Comparison of ENCODE assay signal across 23 mouse cellular contexts in genomic region chr2:118620101-118620500, GRCm38 (mm10). TPM values are rescaled to one million over a fixed set of nuclear protein-coding genes. Genes with fewer than 3 reads are reported as not detected.
DNase-seq lines count a peak whose midpoint lies in the region; ATAC-seq lines count a peak whose summit lies in the region.
"Had no signal": no experiment of that assay in that cellular context is flagged by ENCODE, and none has a peak within 500 bp of the region (broad histone marks: within the 10 kb centered on the region; RNA-seq: fewer than 3 reads in every experiment).

No protein-coding gene starts in this region.

- no peak overlapping the region for H3K4me2 ChIP-seq in midbrain, embryonic 11.5 days
- no peak overlapping the region for H3K4me2 ChIP-seq in hindbrain, embryonic 14.5 days (replicated peaks)
- H3K4me2 ChIP-seq: embryonic facial prominence, embryonic 12.5 days; forebrain, embryonic 12.5 days had no signal

- no peaks in the 10 kb centered on the region for H3K9me3 ChIP-seq in midbrain, embryonic 11.5 days (ENCODE audit: control insufficient read depth, low read length)
- H3K9me3 ChIP-seq in hindbrain, embryonic 14.5 days (ENCODE audit: control insufficient read depth, low read length), result no peaks in the 10 kb centered on the region
- H3K9me3 ChIP-seq: embryonic facial prominence, embryonic 10.5 days; embryonic facial prominence, embryonic 12.5 days; forebrain, embryonic 10.5 days; forebrain, embryonic 12.5 days had no signal

- ATAC-seq in midbrain, embryonic 11.5 days (ENCODE audit: low FRiP score), result no peak
- ATAC-seq in hindbrain, embryonic 14.5 days (ENCODE audit: low FRiP score), result no peak
- ATAC-seq: forebrain, embryonic 14.5 days; forebrain, embryonic 16.5 days had no signal

- H3K27me3 ChIP-seq in midbrain, embryonic 11.5 days (ENCODE audit: control insufficient read depth, insufficient read depth, low read length), result no peaks in the 10 kb centered on the region
- no peaks in the 10 kb centered on the region for H3K27me3 ChIP-seq in hindbrain, embryonic 14.5 days (ENCODE audit: control insufficient read depth, insufficient read depth, low read length)
- H3K27me3 ChIP-seq: embryonic facial prominence, embryonic 12.5 days; forebrain, embryonic 12.5 days had no signal

- no peaks in the 10 kb centered on the region for H3K4me1 ChIP-seq in midbrain, embryonic 11.5 days (ENCODE audit: control insufficient read depth, insufficient read depth, low read length)
- H3K4me1 ChIP-seq in hindbrain, embryonic 14.5 days (replicated peaks; ENCODE audit: control insufficient read depth, insufficient read depth, low read length), result no peaks in the 10 kb centered on the region
- H3K4me1 ChIP-seq: embryonic facial prominence, embryonic 10.5 days; embryonic facial prominence, embryonic 12.5 days; forebrain, embryonic 10.5 days; forebrain, embryonic 12.5 days had no signal

- H3K27ac ChIP-seq in midbrain, embryonic 11.5 days (ENCODE audit: low read depth, low read length), result no peak overlapping the region
- H3K27ac ChIP-seq in hindbrain, embryonic 14.5 days, result no peak overlapping the region
- H3K27ac ChIP-seq: embryonic facial prominence, embryonic 10.5 days; embryonic facial prominence, embryonic 12.5 days; forebrain, embryonic 10.5 days; forebrain, embryonic 12.5 days had no signal

- DNase-seq in heart, adult 11 months, result peak; percentile 28
- DNase-seq in heart, postnatal 4 days, result no peak
- peak; percentile 56 for DNase-seq in ES-CJ7 (ENCODE audit: low read depth, low spot score)
- DNase-seq in ZHBTc4 (ENCODE audit: low read depth, low spot score), result peak; percentile 40
- DNase-seq in midbrain, embryonic 11.5 days (ENCODE audit: low spot score, missing footprints), result no peak
- no peak for DNase-seq in hindbrain, embryonic 14.5 days (ENCODE audit: low spot score)
- no peak for DNase-seq in heart, adult 18-20 months
- DNase-seq: adrenal gland, adult 2 months; adrenal gland, postnatal 10 days; adrenal gland, postnatal 25 days; cerebellum, adult 11 months; cerebellum, adult 18-20 months; cerebellum, adult 8-10 months; cerebellum, adult 9-11 months; cerebellum, postnatal 14 days; cerebellum, postnatal 36 days had no signal

- 84% methylated on average over 2 of the region's 2 CpGs for WGBS in midbrain, embryonic 11.5 days
- WGBS in hindbrain, embryonic 14.5 days, result 59% methylated on average over 2 of the region's 2 CpGs

- peaks cover 25% of the 10 kb centered on the region for H3K36me3 ChIP-seq in midbrain, embryonic 11.5 days (ENCODE audit: control insufficient read depth, insufficient read depth, low read length)
- peaks cover 8% of the 10 kb centered on the region; the same call in 1 of the 2 replicates for H3K36me3 ChIP-seq in hindbrain, embryonic 14.5 days (replicated peaks; ENCODE audit: control insufficient read depth, insufficient read depth)

- H3K9ac ChIP-seq in midbrain, embryonic 11.5 days (ENCODE audit: low read length), result no peak overlapping the region
- H3K9ac ChIP-seq in hindbrain, embryonic 14.5 days, result no peak overlapping the region
- H3K9ac ChIP-seq: embryonic facial prominence, embryonic 12.5 days; forebrain, embryonic 12.5 days had no signal

- no peak overlapping the region for H3K4me3 ChIP-seq in midbrain, embryonic 11.5 days (ENCODE audit: low read depth, low read length)
- H3K4me3 ChIP-seq in hindbrain, embryonic 14.5 days (replicated peaks; ENCODE audit: low read length), result no peak overlapping the region
- H3K4me3 ChIP-seq: embryonic facial prominence, embryonic 10.5 days; embryonic facial prominence, embryonic 12.5 days; erythroblast, embryonic 14.5 days; forebrain, embryonic 10.5 days; forebrain, embryonic 12.5 days had no signal

RNA-seq across cellular contexts. Expression of gene Bub1b, which starts 22.1 kb away (rescaled TPM):
- total RNA-seq in heart, postnatal 4 days (2021), result 10 to 100 TPM; 39.5 to 50.3 TPM
- polyA plus RNA-seq in midbrain, embryonic 11.5 days (2014; fragmentation: Nextera tagmentation; extraction: Ambion mirVana), result 115 and 122 TPM in 2 replicates
- 11.8 and 15.6 TPM in 2 replicates for polyA plus RNA-seq in hindbrain, embryonic 14.5 days (2014; fragmentation: Nextera tagmentation; extraction: Ambion mirVana)
- 1 to 10 TPM in 1 of 2 experiments, under 1 TPM in 1; 0.82 to 1.8 TPM for total RNA-seq in heart, adult 18-20 months (2021)

RNA-seq across cellular contexts. Expression of gene Pak6, which starts 43.0 kb away (rescaled TPM):
- total RNA-seq in heart, postnatal 4 days (2021), result 10 to 100 TPM; 14.0 to 14.2 TPM
- polyA plus RNA-seq in midbrain, embryonic 11.5 days (2014; fragmentation: Nextera tagmentation; extraction: Ambion mirVana), result 1.2 and 1.4 TPM in 2 replicates
- polyA plus RNA-seq in hindbrain, embryonic 14.5 days (2014; fragmentation: Nextera tagmentation; extraction: Ambion mirVana), result 39.9 and 41.7 TPM in 2 replicates
- 1 to 10 TPM; 9.0 to 9.3 TPM for total RNA-seq in heart, adult 18-20 months (2021)

Comparison
In these comparisons a context has a peak if more than half of its experiments do, and no peak if none do; other contexts are left out.
1. DNase-seq: peak in heart, adult 11 months (single experiment), ES-CJ7 (single experiment) and ZHBTc4 (single experiment); none in heart, postnatal 4 days (single experiment), midbrain, embryonic 11.5 days (single experiment), hindbrain, embryonic 14.5 days (single experiment) and heart, adult 18-20 months (0 of 2).
2. RNA of gene Bub1b, which starts 22.1 kb away (total RNA-seq): 39.5 to 50.3 TPM in heart, postnatal 4 days; 0.82 to 1.8 TPM in heart, adult 18-20 months; every median in the first group is over 10 times any median in the second.